Mouse (Mus musculus) adrenal gland, postnatal 10 days (tissue): ENCODE measurements around the gene Mtcl1. TPM values are rescaled to one million over a fixed set of nuclear protein-coding genes. Genes with fewer than 3 reads are reported as not detected.

Experiments
- DNase-seq: peaks from one replicate; pipeline ENCODE4 v3.0.0; 2021; ENCODE audit warnings: mixed read lengths
- total RNA-seq, 2 experiments: library from RNA; stranded (reverse); gene quantifications; 2 replicates each; pipeline ENCODE4 v1.2.3; 2021

Mtcl1 gene
- total RNA-seq, 2 experiments from 2014 or later = 9.3 to 13.2 TPM

- no peak for DNase-seq
These were observed 123.9 kb downstream of the Mtcl1 start for GRCm38 (mm10) chr17:66325440-66326203.

- DNase-seq = no peak
These were observed 124.7 kb downstream of the Mtcl1 start for GRCm38 (mm10) chr17:66324836-66325235.

GRCm38 (mm10) chr17:66322646-66323255, 126.8 kb downstream of the Mtcl1 start:
- peak; percentile 19 for DNase-seq

GRCm38 (mm10) chr17:66321933-66322332, 127.6 kb downstream of the Mtcl1 start:
- DNase-seq = no peak

- no peak for DNase-seq
These were observed 128.7 kb downstream of the Mtcl1 start for GRCm38 (mm10) chr17:66320716-66321372.

- no peak for DNase-seq
These were observed 131.5 kb downstream of the Mtcl1 start for GRCm38 (mm10) chr17:66318031-66318430.

- no peak for DNase-seq
These were observed 132.0 kb downstream of the Mtcl1 start for GRCm38 (mm10) chr17:66317576-66317975.

- no peak for DNase-seq
These were observed 132.4 kb downstream of the Mtcl1 start for GRCm38 (mm10) chr17:66317156-66317555.

- DNase-seq = no peak
These were observed 134.1 kb downstream of the Mtcl1 start for GRCm38 (mm10) chr17:66315451-66315850.

- DNase-seq = no peak
These were observed 134.8 kb downstream of the Mtcl1 start for GRCm38 (mm10) chr17:66314566-66315285.

- DNase-seq = no peak
These were observed 147.6 kb downstream of the Mtcl1 start for GRCm38 (mm10) chr17:66301906-66302305.

GRCm38 (mm10) chr17:66301267-66301666, 148.3 kb downstream of the Mtcl1 start:
- DNase-seq = no peak

GRCm38 (mm10) chr17:66297721-66298120, 151.8 kb downstream of the Mtcl1 start:
- DNase-seq = no peak

- DNase-seq = no peak
These were observed 156.0 kb downstream of the Mtcl1 start for GRCm38 (mm10) chr17:66293581-66293980.

GRCm38 (mm10) chr17:66289894-66290293, 159.7 kb downstream of the Mtcl1 start:
- DNase-seq = no peak

Other genes starting within 250 kb of the Mtcl1 start
- gene Rab12, start 70.0 kb upstream of the Mtcl1 start, total RNA-seq = 100 to 1,000 TPM in 1 of 2 experiments, 10 to 100 TPM in 1; 90.9 to 113 TPM
- gene Themis3, start 144.9 kb upstream of the Mtcl1 start, total RNA-seq = under 1 TPM; 0.09 to 0.15 TPM